In the genomic region with DNA sequence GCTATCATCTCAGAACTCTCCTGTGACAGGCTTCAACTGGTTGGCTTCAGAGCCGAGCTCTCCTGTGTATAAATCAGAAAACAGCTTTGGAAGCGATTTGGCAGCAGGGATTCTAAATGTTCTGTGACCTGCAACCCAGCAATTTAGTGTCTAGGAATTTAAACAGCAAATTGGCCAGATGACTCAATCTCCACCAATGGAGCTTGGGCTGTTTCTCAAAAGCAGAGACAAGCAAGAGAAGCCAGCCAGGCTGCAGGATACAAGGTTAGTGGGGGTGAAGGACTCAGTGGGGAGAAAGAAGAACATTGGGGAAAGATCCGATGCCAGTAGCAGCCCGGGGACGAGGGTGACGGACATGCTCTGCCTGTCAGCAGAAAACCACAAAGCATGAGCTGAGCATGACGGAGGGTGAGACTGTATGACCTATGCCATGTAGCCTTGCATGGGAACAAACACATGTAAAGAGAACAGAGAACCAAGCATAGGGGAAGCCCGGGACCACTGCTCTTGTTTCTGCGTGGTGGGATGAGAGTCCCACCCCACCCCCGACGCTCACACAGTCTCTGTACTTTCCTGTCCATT, we compare ENCODE assay signal across 14 mouse cellular contexts. TPM values are rescaled to one million over a fixed set of nuclear protein-coding genes. Genes with fewer than 3 reads are reported as not detected.
DNase-seq lines count a peak whose midpoint lies in the region; ATAC-seq and TF ChIP-seq lines count a peak whose summit lies in the region.
"Had no signal": no experiment of that assay in that cellular context is flagged by ENCODE, and none has a peak within 500 bp of the region (broad histone marks: within the 10 kb centered on the region; RNA-seq: fewer than 3 reads in every experiment).

No protein-coding gene starts in this region.

- TF ChIP-seq EP300 in lung, postnatal 0 days (IDR thresholded peaks at IDR 0.05), result no peak
- no peak for TF ChIP-seq EP300 in stomach, postnatal 0 days (optimal IDR thresholded peaks at IDR 0.05)

- no peak overlapping the region; the same call in 1 of the 2 replicates for H3K9ac ChIP-seq in heart, embryonic 13.5 days
- H3K9ac ChIP-seq in lung, postnatal 0 days (replicated peaks; ENCODE audit: low read depth), result no peak overlapping the region
- H3K9ac ChIP-seq in stomach, postnatal 0 days (ENCODE audit: low read length), result no peak overlapping the region
- H3K9ac ChIP-seq: limb, embryonic 12.5 days; neural tube, embryonic 12.5 days had no signal

- H3K27ac ChIP-seq in heart, embryonic 13.5 days (replicated peaks), result no peak overlapping the region
- no peak overlapping the region for H3K27ac ChIP-seq in heart, embryonic 10.5 days
- 0 out of 2 replicates have a peak overlapping the region, but pooled peaks have one; percentile 82 for H3K27ac ChIP-seq in lung, postnatal 0 days (ENCODE audit: low read length)
- H3K27ac ChIP-seq in stomach, postnatal 0 days (replicated peaks), result 0 out of 2 replicates have a peak overlapping the region, but pooled peaks have one; percentile 24
- H3K27ac ChIP-seq: limb, embryonic 12.5 days; midbrain, embryonic 10.5 days; neural tube, embryonic 12.5 days had no signal

- no peak for ATAC-seq in heart, embryonic 13.5 days (ENCODE audit: extremely low read depth, insufficient number of reproducible peaks, low FRiP score, low TSS enrichment)
- no peak for ATAC-seq in lung, postnatal 0 days
- ATAC-seq in common myeloid progenitor, adult 5-6 weeks (replicated peaks; ENCODE audit: low read depth, poor library complexity, severe bottlenecking), result peak; percentile 19; the same call in 1 of the 2 replicates
- no peak for ATAC-seq in stomach, postnatal 0 days (ENCODE audit: low FRiP score, low TSS enrichment)

- H3K36me3 ChIP-seq in heart, embryonic 13.5 days, result no peaks in the 10 kb centered on the region
- no peaks in the 10 kb centered on the region for H3K36me3 ChIP-seq in heart, embryonic 10.5 days
- no peaks in the 10 kb centered on the region for H3K36me3 ChIP-seq in lung, postnatal 0 days (ENCODE audit: insufficient read depth, low read length)
- no peaks in the 10 kb centered on the region for H3K36me3 ChIP-seq in stomach, postnatal 0 days (ENCODE audit: control insufficient read depth, insufficient read depth, low read length)
- H3K36me3 ChIP-seq: G1E; limb, embryonic 12.5 days; midbrain, embryonic 10.5 days; neural tube, embryonic 12.5 days had no signal

- no peak overlapping the region for H3K4me3 ChIP-seq in heart, embryonic 13.5 days
- H3K4me3 ChIP-seq in heart, embryonic 10.5 days, result no peak overlapping the region
- H3K4me3 ChIP-seq in lung, postnatal 0 days (ENCODE audit: low read depth, low read length), result no peak overlapping the region
- H3K4me3 ChIP-seq in stomach, postnatal 0 days (ENCODE audit: low read depth, low read length), result no peak overlapping the region
- H3K4me3 ChIP-seq: limb, embryonic 12.5 days; midbrain, embryonic 10.5 days; neural tube, embryonic 12.5 days had no signal

- no peak for DNase-seq in heart, embryonic 10.5 days (ENCODE audit: low spot score)
- DNase-seq in lung, postnatal 0 days (ENCODE audit: low spot score), result peak; percentile 46
- DNase-seq in lung, adult 18-20 months, result no peak
- DNase-seq in stomach, postnatal 0 days (ENCODE audit: low spot score), result no peak
- DNase-seq in urinary bladder, adult 2 months (ENCODE audit: low spot score), result no peak
- DNase-seq: cerebellum, postnatal 14 days; kidney, adult 11 months; right cerebral cortex, postnatal 4 days had no signal

- H3K27me3 ChIP-seq in heart, embryonic 13.5 days (replicated peaks), result peaks cover 32% of the 10 kb centered on the region
- peaks cover 34% of the 10 kb centered on the region for H3K27me3 ChIP-seq in heart, embryonic 10.5 days (ENCODE audit: insufficient read depth, poor library complexity, severe bottlenecking)
- no peaks in the 10 kb centered on the region for H3K27me3 ChIP-seq in lung, postnatal 0 days (replicated peaks; ENCODE audit: insufficient read depth, low read length)
- H3K27me3 ChIP-seq in stomach, postnatal 0 days (ENCODE audit: control insufficient read depth, insufficient read depth, low read length), result no peaks in the 10 kb centered on the region

- peak overlapping the region; percentile 11; the same call in 1 of the 2 replicates for H3K4me2 ChIP-seq in heart, embryonic 13.5 days
- H3K4me2 ChIP-seq in lung, postnatal 0 days (replicated peaks; ENCODE audit: low read depth, low read length), result peak overlapping the region; percentile 11
- H3K4me2 ChIP-seq in stomach, postnatal 0 days (replicated peaks; ENCODE audit: low read depth), result no peak overlapping the region
- H3K4me2 ChIP-seq: limb, embryonic 12.5 days; neural tube, embryonic 12.5 days had no signal

- WGBS in heart, embryonic 13.5 days, result 61% methylated on average over 11 of the region's 11 CpGs
- WGBS in heart, embryonic 10.5 days, result 71% methylated on average over 11 of the region's 11 CpGs
- 39% methylated on average over 11 of the region's 11 CpGs for WGBS in lung, postnatal 0 days
- 57% methylated on average over 11 of the region's 11 CpGs for WGBS in stomach, postnatal 0 days

- no peak for TF ChIP-seq CTCF in lung, postnatal 0 days (IDR thresholded peaks at IDR 0.05)
- no peak for TF ChIP-seq CTCF in stomach, postnatal 0 days (IDR thresholded peaks at IDR 0.05; ENCODE audit: low read depth)

- H3K9me3 ChIP-seq in heart, embryonic 13.5 days, result no peaks in the 10 kb centered on the region
- no peaks in the 10 kb centered on the region for H3K9me3 ChIP-seq in heart, embryonic 10.5 days
- no peaks in the 10 kb centered on the region for H3K9me3 ChIP-seq in lung, postnatal 0 days (ENCODE audit: low read length)
- H3K9me3 ChIP-seq in stomach, postnatal 0 days (ENCODE audit: control insufficient read depth, low read length), result no peaks in the 10 kb centered on the region
- H3K9me3 ChIP-seq: G1E; limb, embryonic 12.5 days; midbrain, embryonic 10.5 days; neural tube, embryonic 12.5 days had no signal

- H3K4me1 ChIP-seq in heart, embryonic 13.5 days, result peaks cover 20% of the 10 kb centered on the region
- H3K4me1 ChIP-seq in heart, embryonic 10.5 days, result peaks cover 20% of the 10 kb centered on the region
- H3K4me1 ChIP-seq in lung, postnatal 0 days (ENCODE audit: insufficient read depth, low read depth, low read length), result peaks cover 11% of the 10 kb centered on the region
- no peaks in the 10 kb centered on the region for H3K4me1 ChIP-seq in stomach, postnatal 0 days (replicated peaks; ENCODE audit: control insufficient read depth, insufficient read depth)

RNA-seq across cellular contexts. Expression of a gene that starts 26.4 kb away (rescaled TPM):
- 0.08 and 0.16 TPM in 2 replicates for polyA plus RNA-seq in heart, embryonic 13.5 days (2015; fragmentation: Nextera tagmentation; extraction: Ambion mirVana)
- 0.11 TPM in 1 of 2 replicates, not detected in the other for polyA plus RNA-seq in heart, embryonic 10.5 days (2016; fragmentation: Nextera tagmentation; extraction: Ambion mirVana)
- polyA plus RNA-seq in lung, postnatal 0 days (2015; fragmentation: Nextera tagmentation; extraction: Ambion mirVana), result 0.25 and 0.40 TPM in 2 replicates
- total RNA-seq in common myeloid progenitor, adult 5-6 weeks (2017), result 5.4 and 9.3 TPM in 2 replicates
- 0.10 and 0.11 TPM in 2 replicates for polyA plus RNA-seq in stomach, postnatal 0 days (2015; fragmentation: Nextera tagmentation; extraction: Ambion mirVana)
- 3.4 and 4.1 TPM in 2 replicates for polyA plus RNA-seq in urinary bladder, adult 2 months (2012; rRNA removed)
- polyA plus RNA-seq: limb, embryonic 12.5 days; midbrain, embryonic 10.5 days; neural tube, embryonic 12.5 days had no signal

RNA-seq across cellular contexts. Expression of a gene that starts 35.2 kb away (rescaled TPM):
- 2.5 and 2.7 TPM in 2 replicates for polyA plus RNA-seq in heart, embryonic 13.5 days (2015; fragmentation: Nextera tagmentation; extraction: Ambion mirVana)
- 2.0 and 3.6 TPM in 2 replicates for polyA plus RNA-seq in heart, embryonic 10.5 days (2016; fragmentation: Nextera tagmentation; extraction: Ambion mirVana)
- polyA plus RNA-seq in lung, postnatal 0 days (2015; fragmentation: Nextera tagmentation; extraction: Ambion mirVana), result 6.0 and 7.7 TPM in 2 replicates
- 1.5 and 6.3 TPM in 2 replicates for total RNA-seq in common myeloid progenitor, adult 5-6 weeks (2017)
- polyA plus RNA-seq in stomach, postnatal 0 days (2015; fragmentation: Nextera tagmentation; extraction: Ambion mirVana), result 3.2 and 4.5 TPM in 2 replicates
- polyA plus RNA-seq in urinary bladder, adult 2 months (2012; rRNA removed), result 42.7 and 62.7 TPM in 2 replicates

RNA-seq across cellular contexts. Expression of a gene that starts 47.5 kb away (rescaled TPM):
- polyA plus RNA-seq in heart, embryonic 13.5 days (2015; fragmentation: Nextera tagmentation; extraction: Ambion mirVana), result 45.3 and 47.2 TPM in 2 replicates
- 48.6 and 65.5 TPM in 2 replicates for polyA plus RNA-seq in heart, embryonic 10.5 days (2016; fragmentation: Nextera tagmentation; extraction: Ambion mirVana)
- 101 TPM in 2 replicates for polyA plus RNA-seq in lung, postnatal 0 days (2015; fragmentation: Nextera tagmentation; extraction: Ambion mirVana)
- 17.4 and 27.8 TPM in 2 replicates for total RNA-seq in common myeloid progenitor, adult 5-6 weeks (2017)
- 78.6 and 82.7 TPM in 2 replicates for polyA plus RNA-seq in stomach, postnatal 0 days (2015; fragmentation: Nextera tagmentation; extraction: Ambion mirVana)
- polyA plus RNA-seq in urinary bladder, adult 2 months (2012; rRNA removed), result 42.4 and 54.6 TPM in 2 replicates

Comparison
In these comparisons a context has a peak if more than half of its experiments do, and no peak if none do; other contexts are left out.
1. H3K27ac ChIP-seq: peak in lung, postnatal 0 days (single experiment) and stomach, postnatal 0 days (single experiment); none in heart, embryonic 13.5 days (single experiment) and heart, embryonic 10.5 days (single experiment).